Mouse (Mus musculus) lung, postnatal 0 days (tissue): Measurements from ENCODE around the gene Acat3.

Experiments
- CTCF ChIP-seq: IDR thresholded peaks from 2 replicates; pipeline ENCODE4 v1.5.1; 2016; ENCODE audit warnings: antibody characterized with exemption, mild to moderate bottlenecking
- EP300 ChIP-seq: IDR thresholded peaks from 2 replicates; pipeline ENCODE4 v1.6.1; 2016; ENCODE audit warnings: antibody characterized with exemption, mild to moderate bottlenecking, control low read depth

DNA sequence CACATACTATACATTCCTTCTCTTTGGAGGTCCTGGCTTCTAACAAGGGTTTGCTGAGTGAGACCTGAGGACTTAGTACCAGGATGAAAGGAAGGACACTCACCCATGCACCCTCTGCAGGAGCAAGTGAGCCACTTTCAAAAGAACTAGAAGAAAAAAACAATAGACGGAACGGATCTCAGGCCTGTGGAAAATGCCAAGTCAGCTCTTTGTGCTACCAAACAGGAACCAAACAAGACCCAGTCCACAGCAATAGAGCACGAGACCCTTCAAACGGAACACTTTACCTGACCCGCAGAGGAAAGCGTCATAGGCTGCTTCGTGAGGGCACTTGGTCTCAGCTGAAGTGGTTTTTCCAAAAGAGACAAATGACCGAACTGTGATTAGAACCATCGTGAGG is 48.4 kb downstream of the Acat3 start:
- no peak for TF ChIP-seq CTCF
- no peak for TF ChIP-seq EP300
